Mouse (Mus musculus) G1E (cell line): ENCODE data around the gene Mrps27. TPM values are rescaled to one million over a fixed set of nuclear protein-coding genes. Genes with fewer than 3 reads are reported as not detected.

Experiments
- ATAC-seq: 2 replicates; pipeline ENCODE4 v1.8.0; 2016; ENCODE audit warnings: mild to moderate bottlenecking; ENCODE audit not compliant: insufficient number of reproducible peaks, poor library complexity, low FRiP score, severe bottlenecking; ENCODE audit errors: extremely low read depth
- DNase-seq: peaks from one replicate; pipeline ENCODE4 v3.0.0; 2012; ENCODE audit warnings: low spot score
- H3K27me3 ChIP-seq: 2 replicates; pipeline ENCODE4 v1.6.1; 2012; ENCODE audit warnings: mild to moderate bottlenecking, low read length, inconsistent platforms; ENCODE audit not compliant: insufficient read depth
- H3K36me3 ChIP-seq: replicated peaks from 2 replicates; pipeline ENCODE3; 2012; ENCODE audit warnings: mild to moderate bottlenecking, inconsistent platforms
- H3K4me1 ChIP-seq: 2 replicates; pipeline ENCODE4 v1.6.1; 2012; ENCODE audit warnings: low read depth, low read length, inconsistent platforms, mixed read lengths; ENCODE audit not compliant: insufficient read depth
- H3K4me3 ChIP-seq: 2 replicates; pipeline ENCODE4 v1.5.1; 2012; ENCODE audit warnings: low read depth, mild to moderate bottlenecking, inconsistent platforms, low read length, moderate library complexity, mixed read lengths
- H3K9me3 ChIP-seq: replicated peaks from 2 replicates; pipeline ENCODE4 v1.6.1; 2012; ENCODE audit warnings: inconsistent platforms
- CTCF ChIP-seq: IDR thresholded peaks from 2 replicates; pipeline ENCODE4 v1.5.1; 2012; ENCODE audit warnings: low read depth, low read length, inconsistent platforms, mixed read lengths
- GATA1 ChIP-seq: IDR thresholded peaks from 2 replicates; pipeline ENCODE4 v1.6.1; 2012; ENCODE audit warnings: borderline replicate concordance, low read length, inconsistent platforms, mixed read lengths
- GATA2 ChIP-seq: IDR thresholded peaks from 2 replicates; pipeline ENCODE4 v1.6.1; 2012; ENCODE audit warnings: low read depth, low read length, inconsistent platforms, borderline replicate concordance
- POLR2AphosphoS5 ChIP-seq: IDR thresholded peaks from 2 replicates; pipeline ENCODE4 v1.6.1; 2012; ENCODE audit warnings: low read depth, low read length, inconsistent platforms; ENCODE audit not compliant: insufficient replicate concordance
- TAL1 ChIP-seq: conservative IDR thresholded peaks from 2 replicates; pipeline ENCODE4 v1.6.1; 2012; ENCODE audit warnings: low read depth, low read length, inconsistent platforms, mixed read lengths
- polyA plus RNA-seq: library from polyadenylated mRNA; stranded (reverse); fragments of >175 nt; gene quantifications from 2 replicates; pipeline ENCODE4 v1.2.3, GENCODE M21; 2012
- total RNA-seq, 2 experiments: library from RNA; stranded (forward) in 1 of 2; stranded (reverse) in 1 of 2; fragments of 200-1000 nt in 1 of 2; fragments of >200 nt in 1 of 2; fragmentation: Nextera tagmentation in 1 of 2; gene quantifications; 2 replicates each; pipeline ENCODE4 v1.2.3; 2014 to 2017

Gene Mrps27
- total and polyA plus RNA-seq, 3 experiments: 14.5 to 26.1 (median 18.4) TPM

DNA sequence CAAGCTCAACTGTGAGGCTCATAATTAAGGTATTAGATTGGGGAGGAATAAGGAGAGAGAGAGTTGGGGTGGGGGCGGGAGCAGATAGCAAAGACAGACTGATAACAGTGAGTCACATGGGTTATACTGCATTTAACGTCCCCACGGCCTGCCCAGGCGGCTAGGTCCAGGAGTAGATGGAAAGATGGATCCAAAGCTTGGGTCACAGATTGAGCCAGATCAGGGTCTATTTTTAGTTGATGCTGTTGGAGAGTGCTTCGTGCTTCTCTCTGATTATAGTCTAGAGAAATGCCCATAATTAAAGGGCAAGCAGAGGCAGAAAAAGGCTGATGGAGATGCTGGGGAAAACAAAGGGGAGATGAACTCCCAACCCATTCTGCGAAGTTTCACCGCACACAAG, 110.4 kb downstream of the Mrps27 start:
- Histone ChIP-seq H3K4me3 (no peak overlapping the region), H3K9me3 (no peaks in the 10 kb centered on the region), H3K4me1 (no peaks in the 10 kb centered on the region), H3K36me3 (no peaks in the 10 kb centered on the region), H3K27me3 (peaks cover 3% of the 10 kb centered on the region; the same call in 1 of the 2 replicates)
- DNase-seq (no peak), ATAC-seq (no peak)
- TF ChIP-seq CTCF: no peak
- TF ChIP-seq GATA2: no peak
- TF ChIP-seq TAL1: no peak
- no peak for TF ChIP-seq GATA1
- TF ChIP-seq POLR2AphosphoS5: no peak

DNA sequence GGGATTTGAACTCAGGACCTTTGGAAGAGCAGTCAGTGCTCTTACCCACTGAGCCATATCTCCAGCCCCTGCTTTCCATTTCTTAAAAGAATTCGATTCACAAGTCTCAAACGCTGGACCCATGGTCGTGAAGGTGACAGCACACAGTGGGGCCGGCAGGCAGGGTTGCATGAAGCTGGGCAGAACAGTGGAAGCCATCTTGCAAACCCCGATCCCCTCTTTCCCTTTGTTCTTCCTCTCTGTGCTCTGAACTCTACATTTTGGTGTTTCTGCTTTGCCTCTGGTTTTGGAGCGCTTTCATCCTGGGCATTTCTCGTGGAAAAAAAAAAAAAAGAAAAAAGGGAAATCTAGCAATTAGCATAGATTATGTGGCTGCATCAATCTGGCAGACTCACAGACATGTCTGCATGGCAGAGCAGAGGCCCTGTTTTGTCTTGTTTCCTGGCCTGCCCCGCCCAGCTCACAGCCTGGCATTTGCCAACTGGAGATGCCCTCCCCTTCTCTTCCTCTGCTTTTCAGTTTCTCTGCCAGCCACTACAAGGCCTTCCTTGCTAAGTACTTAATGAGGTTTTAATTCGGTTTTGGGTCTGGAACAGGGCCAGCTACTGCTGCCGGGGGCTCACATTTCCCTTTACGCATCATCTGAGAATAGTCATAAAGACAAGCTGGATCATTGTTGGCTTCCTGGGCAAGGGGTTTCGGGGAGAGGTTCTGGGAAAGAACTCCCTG, 114.2 kb downstream of the Mrps27 start:
- ATAC-seq (no peak), DNase-seq (no peak)
- no peaks in the 10 kb centered on the region for H3K27me3 ChIP-seq
- TF ChIP-seq GATA1 (no peak), TAL1 (no peak), CTCF (no peak), POLR2AphosphoS5 (no peak), GATA2 (no peak)
- no peaks in the 10 kb centered on the region for H3K36me3 ChIP-seq
- no peak overlapping the region for H3K4me3 ChIP-seq
- H3K9me3 ChIP-seq: no peaks in the 10 kb centered on the region
- H3K4me1 ChIP-seq: no peaks in the 10 kb centered on the region

DNA sequence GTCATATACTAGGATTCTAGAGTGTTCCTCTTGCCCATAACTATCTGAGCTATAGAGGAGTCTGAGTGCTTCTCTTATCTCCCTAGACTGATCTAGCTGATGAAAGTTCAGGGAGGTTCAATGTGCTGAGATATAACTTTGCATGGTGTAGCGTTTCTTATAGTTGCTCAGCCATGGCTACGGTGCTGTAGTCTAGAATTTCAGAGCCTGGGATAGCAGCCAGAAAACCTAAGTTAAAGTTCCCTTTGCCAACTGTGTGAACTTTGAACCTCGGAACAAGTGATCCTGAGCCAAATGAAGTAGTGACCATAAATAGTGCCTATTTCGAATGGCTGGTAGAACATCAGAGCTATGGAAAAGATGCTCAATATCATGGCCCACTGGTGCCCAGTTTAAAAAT, 115.0 kb downstream of the Mrps27 start:
- ATAC-seq (no peak), DNase-seq (no peak)
- Histone ChIP-seq H3K4me3 (no peak overlapping the region), H3K36me3 (no peaks in the 10 kb centered on the region), H3K9me3 (no peaks in the 10 kb centered on the region), H3K4me1 (no peaks in the 10 kb centered on the region), H3K27me3 (no peaks in the 10 kb centered on the region)
- TF ChIP-seq GATA2 (no peak), POLR2AphosphoS5 (no peak), GATA1 (no peak), TAL1 (no peak), CTCF (no peak)

DNA sequence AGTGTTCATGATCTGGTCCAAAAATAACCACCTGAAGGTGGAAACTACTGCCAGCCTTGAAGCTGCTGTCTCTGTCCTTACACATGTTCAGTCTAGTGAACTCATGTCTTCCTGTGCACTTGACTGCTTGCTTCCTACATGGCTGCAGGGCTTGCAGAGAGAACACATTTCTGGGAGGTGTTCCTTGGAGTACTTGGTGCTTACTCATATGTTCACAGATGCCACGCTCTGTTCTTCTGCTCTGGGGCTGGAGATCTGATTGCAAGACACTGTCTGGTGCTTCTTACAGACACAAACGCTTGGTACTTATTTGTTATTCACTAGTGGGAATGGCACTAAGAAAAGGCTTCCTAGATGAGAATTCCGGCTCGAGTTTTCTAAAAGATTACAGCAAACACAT, 117.3 kb downstream of the Mrps27 start:
- no peaks in the 10 kb centered on the region for H3K36me3 ChIP-seq
- H3K4me1 ChIP-seq: no peaks in the 10 kb centered on the region
- no peaks in the 10 kb centered on the region for H3K27me3 ChIP-seq
- H3K9me3 ChIP-seq: no peaks in the 10 kb centered on the region
- TF ChIP-seq GATA1: no peak
- TF ChIP-seq CTCF: no peak
- no peak for TF ChIP-seq TAL1
- TF ChIP-seq GATA2: no peak
- no peak for TF ChIP-seq POLR2AphosphoS5
- no peak overlapping the region for H3K4me3 ChIP-seq
- ATAC-seq (no peak), DNase-seq (no peak)

DNA sequence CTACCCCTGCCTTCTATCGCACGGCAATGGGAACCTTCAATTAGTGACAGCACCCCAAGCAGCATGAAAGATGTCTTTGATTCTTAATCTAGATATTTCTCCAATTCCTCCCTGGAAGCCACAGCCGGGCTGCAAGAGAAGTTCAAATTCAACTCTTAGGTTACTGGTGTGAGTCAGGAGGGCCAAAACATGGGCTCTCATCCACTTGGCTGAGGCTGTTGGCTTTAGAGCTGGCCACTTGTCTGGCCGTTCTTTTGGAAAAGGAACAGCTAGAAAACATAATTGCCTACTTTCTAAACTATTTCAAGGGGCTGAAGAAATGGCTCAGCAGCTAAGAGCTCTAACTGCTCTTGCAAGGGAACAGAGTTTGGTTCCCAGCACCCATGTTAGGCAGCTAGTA, 120.0 kb downstream of the Mrps27 start:
- no peaks in the 10 kb centered on the region for H3K27me3 ChIP-seq
- H3K4me1 ChIP-seq: no peaks in the 10 kb centered on the region
- no peak for DNase-seq
- H3K36me3 ChIP-seq: no peaks in the 10 kb centered on the region
- no peak overlapping the region for H3K4me3 ChIP-seq
- no peak for ATAC-seq
- TF ChIP-seq GATA1 (no peak), TAL1 (no peak), CTCF (no peak), POLR2AphosphoS5 (no peak), GATA2 (no peak)
- no peaks in the 10 kb centered on the region for H3K9me3 ChIP-seq

Other genes starting within 250 kb of the Mrps27 start
- not detected in 2 replicates for gene Zfp366, start 160.0 kb upstream of the Mrps27 start, total RNA-seq (2014; fragmentation: Nextera tagmentation)
- 0.05 and 0.06 TPM in 2 replicates for gene Zfp366, start 160.0 kb upstream of the Mrps27 start, total RNA-seq (2017)
- not detected in 2 replicates for gene Zfp366, start 160.0 kb upstream of the Mrps27 start, polyA plus RNA-seq
- 34.7 and 36.1 TPM in 2 replicates for gene Ptcd2, start 81 bp upstream of the Mrps27 start, total RNA-seq (2014; fragmentation: Nextera tagmentation)
- gene Ptcd2, start 81 bp upstream of the Mrps27 start, total RNA-seq (2017): 56.1 and 58.8 TPM in 2 replicates
- gene Ptcd2, start 81 bp upstream of the Mrps27 start, polyA plus RNA-seq: 28.5 and 32.4 TPM in 2 replicates
- not detected in 2 replicates for gene Map1b, start 171.8 kb downstream of the Mrps27 start, total RNA-seq (2014; fragmentation: Nextera tagmentation)
- 0.12 and 0.33 TPM in 2 replicates for gene Map1b, start 171.8 kb downstream of the Mrps27 start, total RNA-seq (2017)
- not detected in 2 replicates for gene Map1b, start 171.8 kb downstream of the Mrps27 start, polyA plus RNA-seq